Mouse (Mus musculus) adipose tissue, adult 10 weeks (tissue): Measurements from ENCODE around the gene St8sia2. TPM values are rescaled to one million over a fixed set of nuclear protein-coding genes. Genes with fewer than 3 reads are reported as not detected.

Experiments
- polyA plus RNA-seq: library from polyadenylated mRNA; stranded (reverse); fragments of 350-450 nt; fragmentation: Illumina TruSeq; extraction: RNeasy Lipid Tissue Mini Kit (QIAGEN cat#74804); gene quantifications from one replicate; pipeline ENCODE4 v1.2.3, GENCODE M21; 2014; ENCODE audit warnings: low read depth, low replicate concordance

St8sia2 gene
- polyA plus RNA-seq, result 0.77 TPM

GRCm38 (mm10) chr7:74013601-74014175 lies at the start of gene St8sia2:
TSS of gene St8sia2 (minus strand) at chr7:74013690.

